Mouse (Mus musculus) frontal cortex, adult (tissue): ENCODE measurements at regions not wholly inside any gene's neighbourhood (a gene's known extent, or its start where the extent isn't known, plus 50 kb on each side); places are given as distances from the start of the nearest gene placed in this dataset.

Experiments
- ATAC-seq: cut with Nextera tagmentation; 2 replicates; pipeline ENCODE4 v1.9.2; 2017; ENCODE audit warnings: mild to moderate bottlenecking, moderate library complexity, mixed read lengths; ENCODE audit not compliant: low TSS enrichment

- ATAC-seq: no peak
Observed at GRCm38 (mm10) chr15:93706366-93706930, 110.8 kb upstream of the Prickle1 start.

DNA sequence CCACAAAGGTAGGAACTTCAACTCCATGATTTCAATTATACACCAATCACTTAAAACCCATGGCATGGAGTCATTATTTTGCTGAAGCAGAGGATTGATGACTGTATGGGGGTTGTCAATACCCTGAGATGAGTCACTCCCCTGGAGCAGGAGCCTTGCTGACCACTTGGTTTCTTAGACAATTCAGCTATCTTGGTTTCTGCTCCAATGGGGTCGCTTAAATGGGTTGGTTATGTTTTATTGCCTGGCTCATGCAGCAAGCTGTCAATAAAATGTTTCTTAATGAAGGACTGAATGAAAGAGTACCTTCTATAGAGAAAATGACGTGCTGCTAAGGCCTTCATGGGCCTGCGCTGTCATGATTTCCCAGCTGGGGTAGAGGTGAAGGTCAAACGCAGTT lies 110.0 kb upstream of the Prickle1 start:
- no peak for ATAC-seq

GRCm38 (mm10) chr15:93705109-93705508 lies 109.4 kb upstream of the Prickle1 start:
- ATAC-seq: no peak

DNA sequence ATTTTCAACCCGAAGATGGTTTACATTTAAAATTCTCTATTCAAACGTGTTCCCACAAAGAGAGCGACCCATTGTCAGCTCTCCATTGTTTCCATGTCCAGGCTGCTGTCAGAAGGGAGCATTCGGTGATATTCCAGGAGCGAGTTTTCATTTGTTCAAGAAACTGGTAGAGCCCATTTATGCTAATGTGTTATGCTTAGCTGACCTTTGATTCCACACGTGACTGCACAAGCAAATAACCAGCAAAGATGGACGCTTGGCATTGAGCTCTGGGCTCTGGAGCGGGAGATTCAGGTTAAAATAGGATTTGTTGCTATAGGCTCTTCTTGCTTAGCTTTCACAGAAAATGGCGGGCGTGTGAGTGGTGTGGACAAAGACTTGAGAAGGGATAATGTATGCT lies 105.3 kb upstream of the Prickle1 start:
- no peak for ATAC-seq

GRCm38 (mm10) chr15:93699971-93700370 lies 104.3 kb upstream of the Prickle1 start:
- ATAC-seq: no peak

DNA sequence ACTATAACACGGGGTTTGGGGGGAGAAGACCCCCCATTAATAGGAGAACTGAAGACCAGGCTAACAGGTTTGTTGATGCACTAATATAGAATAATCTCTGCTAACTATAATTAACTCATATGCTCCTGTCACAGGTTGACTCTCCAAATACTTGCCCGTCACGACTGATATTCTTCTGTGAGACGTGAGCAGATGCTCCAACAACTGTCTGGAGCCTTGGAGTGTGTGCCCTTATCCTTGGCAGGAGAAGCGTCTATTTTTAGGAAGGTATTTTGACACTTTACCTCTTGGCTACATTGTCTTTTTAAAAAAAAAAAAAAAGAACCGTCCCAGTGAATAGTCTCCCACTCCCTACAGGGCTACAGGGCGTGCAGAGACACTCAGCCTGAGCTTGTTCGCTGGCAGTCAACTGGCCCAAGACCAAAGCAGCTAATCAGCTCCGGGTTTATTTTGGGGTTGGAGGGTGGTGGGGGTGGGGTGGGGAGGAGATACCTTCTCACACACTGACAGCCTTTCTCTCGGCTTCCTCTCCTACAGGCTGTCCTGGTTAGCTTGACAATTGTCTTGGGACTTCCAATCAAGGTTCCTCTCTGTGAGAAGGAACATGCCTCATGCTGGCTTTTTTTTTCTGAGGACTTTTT lies 102.6 kb upstream of the Prickle1 start:
- ATAC-seq: peak; percentile 67

GRCm38 (mm10) chr15:93690717-93691116 lies 95.0 kb upstream of the Prickle1 start:
- peak; percentile 26; the same call in 1 of the 2 replicates for ATAC-seq

- ATAC-seq: peak; percentile 97
Observed at GRCm38 (mm10) chr15:93690011-93690410, 94.3 kb upstream of the Prickle1 start.

- no peak for ATAC-seq
Observed at GRCm38 (mm10) chr15:93686385-93686784, 90.7 kb upstream of the Prickle1 start.

DNA sequence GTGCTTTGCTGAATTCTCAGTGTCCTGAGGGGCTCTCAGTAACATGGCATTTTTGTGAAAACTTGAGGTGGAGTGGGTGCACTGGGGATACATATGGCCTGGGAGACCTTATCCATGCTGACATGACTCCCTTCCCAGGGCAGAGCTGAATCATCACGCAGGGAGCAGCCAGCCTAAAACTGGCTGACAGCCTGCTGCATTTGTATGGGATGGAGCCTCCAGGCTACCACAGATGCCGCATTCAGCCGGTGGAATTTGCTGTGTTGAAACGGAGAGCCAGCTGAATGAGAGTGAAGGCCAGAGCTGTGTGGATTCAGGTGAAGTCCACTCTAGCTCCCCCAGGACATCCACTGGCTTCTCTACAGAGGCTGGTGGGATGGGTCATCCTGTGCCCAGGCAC lies 85.9 kb upstream of the Prickle1 start:
- ATAC-seq: peak; percentile 82

GRCm38 (mm10) chr15:93675624-93676023 lies 79.9 kb upstream of the Prickle1 start:
- no peak for ATAC-seq

DNA sequence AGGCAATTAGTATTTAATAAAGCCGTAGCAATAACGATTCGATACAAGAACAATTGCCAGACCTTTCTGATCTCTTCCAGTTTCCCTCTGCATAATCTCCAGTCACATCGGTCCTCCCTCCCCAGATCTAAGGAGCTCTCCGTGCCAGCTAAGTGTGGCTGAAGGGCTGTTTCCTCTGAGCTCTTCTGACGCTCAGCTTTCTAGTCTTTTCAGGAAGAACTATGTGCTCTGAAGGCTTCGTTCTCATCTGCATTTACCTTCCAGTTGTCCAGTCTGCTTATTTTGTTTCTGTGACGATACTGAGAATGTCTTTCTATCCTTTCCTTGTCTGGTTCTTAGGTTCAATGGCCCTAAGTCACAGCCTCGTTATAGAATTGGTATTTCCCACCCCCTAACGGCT lies 78.3 kb upstream of the Prickle1 start:
- ATAC-seq: no peak

- ATAC-seq: no peak
Observed at GRCm38 (mm10) chr15:93663876-93664275, 68.2 kb upstream of the Prickle1 start.

DNA sequence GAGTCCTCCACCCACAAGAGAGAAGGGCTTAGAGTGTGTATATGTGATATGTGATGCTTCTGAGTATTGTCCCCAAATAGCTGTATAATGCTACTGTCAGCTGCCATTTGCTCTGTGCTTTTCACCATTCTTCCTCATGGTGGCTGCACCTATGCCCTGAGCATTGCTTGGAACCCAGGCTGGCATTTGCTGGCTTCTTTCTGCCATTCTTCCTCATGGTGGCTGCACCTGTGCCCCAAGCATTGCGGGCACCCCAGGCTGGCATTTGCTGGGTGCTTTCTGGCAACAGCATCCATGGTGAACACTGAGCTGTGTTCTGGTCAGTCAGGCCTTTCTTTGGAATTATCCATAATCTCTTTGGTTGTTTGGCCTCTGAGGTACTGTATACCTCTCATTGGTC lies 66.9 kb upstream of the Prickle1 start:
- no peak for ATAC-seq

DNA sequence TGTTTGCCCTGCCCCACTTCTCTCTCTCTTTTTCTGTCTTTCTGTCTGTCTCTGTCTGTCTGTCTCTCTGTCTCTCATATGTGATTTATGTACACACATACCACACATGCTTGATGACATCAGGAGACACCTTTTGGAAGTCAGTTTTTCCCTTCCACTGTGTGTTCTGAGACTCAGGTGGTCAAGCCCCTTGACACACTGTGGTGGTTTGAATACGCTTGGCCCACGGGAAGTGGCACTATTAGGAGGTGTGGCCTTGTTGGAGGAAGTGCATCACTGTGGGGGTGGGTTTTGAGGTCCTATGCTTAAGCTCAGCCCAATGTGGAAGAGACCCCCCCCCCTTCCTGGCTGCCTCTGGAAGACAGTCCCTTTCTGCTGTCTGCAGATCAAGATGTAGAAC lies 66.1 kb upstream of the Prickle1 start:
- ATAC-seq: no peak

DNA sequence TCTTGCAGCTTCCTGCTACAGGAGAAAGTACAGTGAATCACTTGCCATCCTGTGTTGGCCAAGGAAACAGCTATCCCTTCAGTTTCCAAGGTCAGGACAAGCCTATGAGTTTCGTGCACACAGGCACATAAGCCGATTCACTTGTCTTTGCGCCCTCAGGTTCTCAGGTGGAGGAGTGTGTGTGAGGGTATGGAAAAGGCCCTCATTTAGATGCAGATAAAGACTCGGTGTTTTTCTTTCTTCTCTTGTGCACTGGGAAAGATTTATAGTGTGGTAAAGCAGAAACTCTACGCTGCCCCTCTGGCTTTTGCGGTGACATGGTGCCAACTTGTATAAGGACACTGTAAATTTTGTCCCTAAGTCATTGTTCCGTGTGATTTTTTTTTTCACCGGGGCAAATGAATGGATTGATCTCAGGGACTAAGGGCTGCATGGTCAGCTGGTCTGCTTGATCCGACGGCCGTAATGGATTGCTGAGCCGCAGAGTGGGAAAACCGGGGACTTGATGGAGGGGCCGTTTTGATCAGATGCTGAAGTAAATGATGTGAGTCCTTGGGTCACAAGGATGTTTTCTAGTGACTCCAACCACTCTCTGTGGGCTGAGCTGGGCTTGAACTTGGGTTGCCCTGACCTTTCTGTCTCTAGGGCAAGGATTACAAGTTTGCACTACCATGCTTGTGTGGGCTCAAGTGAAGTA lies 65.4 kb upstream of the Prickle1 start:
- ATAC-seq: no peak

DNA sequence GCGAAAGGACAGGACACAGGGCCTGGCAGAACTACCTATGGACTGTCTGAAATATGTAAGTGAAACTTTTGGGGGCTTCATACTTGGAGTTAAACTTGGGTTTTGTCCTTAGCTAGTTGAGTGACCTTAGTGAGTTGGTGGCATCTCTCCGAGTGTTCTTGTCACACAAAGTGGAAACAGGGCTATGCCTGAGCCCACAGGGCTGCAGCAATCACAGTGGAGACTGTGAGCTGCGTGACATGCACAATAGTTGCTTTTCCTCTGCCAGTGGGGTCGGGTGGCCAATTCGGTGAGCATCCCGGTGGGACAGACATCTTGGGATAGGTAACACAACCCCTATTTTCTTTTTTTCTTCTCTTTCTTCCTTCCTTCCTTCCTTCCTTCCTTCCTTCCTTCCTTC lies 61.5 kb upstream of the Prickle1 start:
- no peak for ATAC-seq

GRCm38 (mm10) chr15:93656713-93657112 lies 61.0 kb upstream of the Prickle1 start:
- peak; percentile 65 for ATAC-seq

DNA sequence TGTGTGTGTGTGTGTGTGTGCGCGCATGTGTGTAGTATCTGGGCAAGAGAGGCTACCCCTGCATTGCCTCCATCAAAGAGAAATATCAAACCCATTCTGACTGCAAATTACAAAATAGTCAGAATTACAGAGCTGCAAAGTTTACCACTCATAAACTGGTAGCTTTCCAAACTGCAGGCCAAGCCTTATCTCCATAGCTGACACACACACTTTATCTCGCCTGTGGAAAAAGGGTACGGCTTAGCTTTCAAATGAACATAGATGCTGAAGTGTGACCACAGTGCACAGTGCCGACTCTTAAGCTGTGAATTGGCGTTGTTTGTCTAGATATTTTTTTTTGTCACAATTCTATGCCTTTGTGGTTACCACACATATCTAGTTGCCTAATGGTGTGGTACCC lies 60.1 kb upstream of the Prickle1 start:
- ATAC-seq: no peak

DNA sequence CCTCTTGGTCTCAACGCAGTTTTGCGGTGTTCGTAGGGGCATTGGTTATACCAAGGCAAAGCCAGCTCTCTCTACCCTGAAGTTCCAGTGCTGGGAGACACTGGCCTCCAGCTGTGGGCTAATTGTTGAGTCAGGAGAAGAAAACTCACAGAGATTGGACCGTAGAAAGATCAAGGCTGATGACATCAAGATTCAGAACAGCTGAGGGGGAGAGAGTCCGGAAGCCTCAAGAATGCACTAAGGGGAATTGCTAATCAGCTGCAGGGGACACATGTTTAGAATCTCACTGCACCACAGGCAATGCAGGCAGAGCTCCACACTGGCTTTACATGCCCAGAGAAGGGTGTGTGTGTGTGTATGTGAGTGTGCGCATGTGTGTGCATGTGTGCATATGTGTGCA lies 59.6 kb upstream of the Prickle1 start:
- no peak for ATAC-seq

- no peak for ATAC-seq
Observed at GRCm38 (mm10) chr15:93653378-93653777, 57.7 kb upstream of the Prickle1 start.

GRCm38 (mm10) chr15:93650981-93651757 lies 55.5 kb upstream of the Prickle1 start:
- ATAC-seq: 0 out of 2 replicates have a peak, but pooled peaks have one; percentile 14
